Mouse (Mus musculus): ENCODE data around the gene Mknk1.
A peak's percentile ranks its signal among the peaks of the same experiment; 100 is the strongest.

The Mknk1 gene

DNA sequence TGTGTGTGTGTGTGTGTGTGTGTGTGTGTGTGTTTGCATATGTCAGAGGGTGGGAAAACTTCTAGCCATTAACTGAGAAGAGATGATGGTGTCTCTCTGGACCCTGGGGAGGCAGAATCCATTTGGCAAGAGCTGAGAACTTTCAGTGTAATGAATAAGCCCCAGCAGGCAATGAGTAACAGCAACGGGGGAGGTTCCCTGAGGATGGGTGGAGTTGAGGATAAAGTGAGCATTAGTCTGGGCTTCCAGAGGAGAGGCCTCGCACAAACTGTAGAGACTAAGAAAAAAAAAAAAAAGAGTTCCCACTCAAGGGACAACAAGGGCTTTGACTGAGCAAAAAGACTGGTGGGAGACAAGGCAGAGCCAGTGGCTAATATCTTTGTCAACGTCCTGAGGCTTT, 55.3 kb downstream of the Mknk1 start:
- DNase-seq (ENCODE audit: low spot score): no peak

DNA sequence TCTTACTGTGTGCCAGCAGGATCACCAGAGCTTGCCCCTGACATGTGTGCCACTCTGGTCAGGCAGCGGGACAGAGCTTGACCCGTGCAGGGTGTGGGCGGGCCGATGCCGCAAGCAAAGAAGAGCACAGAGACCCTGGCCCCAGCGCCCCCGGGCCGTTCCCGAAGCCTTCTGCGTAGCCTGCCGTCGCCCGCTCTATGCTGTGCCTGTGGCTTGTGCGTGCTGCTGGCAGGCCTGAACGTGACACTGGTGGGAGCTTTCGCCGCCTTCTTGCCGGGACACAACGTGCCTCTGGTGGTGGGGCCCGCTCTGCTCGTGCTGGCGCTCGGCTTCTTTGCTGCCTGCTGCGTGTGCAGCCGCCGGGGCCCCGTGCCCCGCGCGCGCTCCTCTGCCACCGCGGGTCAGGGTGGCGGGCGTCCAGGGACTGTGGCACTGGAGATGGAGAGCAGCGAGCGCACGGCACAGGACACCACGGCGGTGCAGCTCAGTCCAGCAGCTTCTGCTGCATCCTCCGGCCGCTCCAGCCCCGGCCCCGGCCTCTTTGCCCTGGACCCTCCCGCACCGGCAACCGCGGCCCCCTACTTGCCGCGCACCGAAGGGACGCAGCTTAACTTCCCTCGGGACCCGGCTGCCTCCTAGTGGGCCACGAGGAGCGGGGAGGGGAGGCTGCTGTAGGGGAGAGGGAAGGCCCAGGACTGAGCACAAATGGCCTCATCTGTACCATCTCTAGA, 59.1 kb downstream of the Mknk1 start:
- DNase-seq (ENCODE audit: low spot score): peak; percentile 65

DNA sequence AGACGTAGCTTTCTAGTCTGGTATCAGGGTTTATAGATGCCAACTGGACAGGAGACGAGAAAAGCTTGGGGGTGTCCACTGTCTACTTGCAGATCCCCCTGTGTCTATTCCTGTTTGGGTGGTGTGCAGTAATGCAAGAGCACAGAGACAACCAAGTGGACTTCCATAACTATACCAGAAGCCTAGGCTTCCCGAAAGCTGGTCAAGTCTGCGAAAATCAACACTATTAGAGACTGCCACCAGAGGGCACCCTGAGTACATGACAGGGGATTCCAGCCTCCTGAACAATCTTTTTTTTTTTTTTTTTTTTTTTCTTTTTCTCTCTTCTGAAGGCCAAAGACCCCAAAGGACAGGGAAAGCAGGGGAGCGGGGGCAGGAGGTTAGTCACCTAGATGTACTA, 63.8 kb downstream of the Mknk1 start:
- peak; percentile 92 for DNase-seq (ENCODE audit: low spot score)

DNA sequence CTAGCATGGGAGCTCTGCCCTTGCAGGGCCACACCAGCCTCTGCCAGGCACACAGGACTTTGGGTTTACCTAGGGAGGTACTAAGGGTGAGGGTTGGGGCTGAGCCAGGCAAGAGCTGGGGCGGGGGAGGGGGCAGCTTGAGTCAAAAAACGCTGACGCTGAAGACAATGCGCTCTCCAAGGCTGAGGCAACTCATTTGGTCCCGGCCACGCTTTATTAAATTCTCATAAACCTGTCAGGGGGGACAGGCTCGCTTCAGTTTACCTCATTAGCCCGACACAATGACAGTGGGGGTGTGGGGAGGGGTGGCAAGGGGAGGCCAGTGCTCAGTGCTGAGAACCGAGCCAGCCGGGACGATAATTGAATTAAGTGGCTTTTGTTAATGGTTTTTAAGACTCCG, 65.4 kb downstream of the Mknk1 start:
- peak; percentile 70 for DNase-seq (ENCODE audit: low spot score)

DNA sequence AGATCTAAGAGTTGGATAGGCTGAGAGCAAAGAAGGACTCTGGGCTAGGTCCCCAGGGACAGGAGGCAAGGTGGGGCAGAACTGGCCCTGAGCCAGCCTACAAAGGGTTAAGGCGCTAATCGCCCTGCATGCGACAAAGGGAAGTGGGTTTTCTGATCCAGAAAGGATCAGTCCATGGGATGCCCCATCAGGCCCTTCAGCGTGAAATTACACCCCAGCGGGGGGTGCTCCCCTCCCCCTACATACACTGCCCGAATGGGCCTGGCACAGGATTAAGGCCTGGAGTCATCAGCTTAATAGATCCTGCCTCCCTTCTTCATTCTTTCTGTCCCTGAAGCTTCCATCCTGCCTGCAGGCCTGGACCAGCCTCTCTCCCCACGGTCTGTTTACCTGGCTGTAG, 66.7 kb downstream of the Mknk1 start:
- DNase-seq (ENCODE audit: low spot score): peak; percentile 54

DNA sequence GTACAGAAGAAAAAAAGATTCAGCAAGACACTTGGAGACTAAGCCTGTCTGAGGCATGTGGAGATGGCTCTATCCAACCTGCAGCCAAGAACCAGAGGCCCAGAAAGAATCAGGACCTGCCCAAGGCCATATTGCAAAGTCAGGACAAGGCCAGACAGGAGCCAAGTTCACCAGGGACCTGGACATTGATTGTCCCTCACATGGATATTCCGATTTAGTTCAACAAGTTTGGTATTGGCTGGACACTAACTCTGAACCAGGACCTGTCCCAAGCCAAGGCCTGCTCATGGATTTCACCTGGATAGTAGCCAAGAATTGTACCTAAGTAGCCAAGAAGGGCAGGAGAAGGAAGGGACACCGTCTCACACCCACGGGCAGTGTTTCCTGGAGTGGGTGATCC, 67.8 kb downstream of the Mknk1 start:
- DNase-seq (ENCODE audit: low spot score): no peak

DNA sequence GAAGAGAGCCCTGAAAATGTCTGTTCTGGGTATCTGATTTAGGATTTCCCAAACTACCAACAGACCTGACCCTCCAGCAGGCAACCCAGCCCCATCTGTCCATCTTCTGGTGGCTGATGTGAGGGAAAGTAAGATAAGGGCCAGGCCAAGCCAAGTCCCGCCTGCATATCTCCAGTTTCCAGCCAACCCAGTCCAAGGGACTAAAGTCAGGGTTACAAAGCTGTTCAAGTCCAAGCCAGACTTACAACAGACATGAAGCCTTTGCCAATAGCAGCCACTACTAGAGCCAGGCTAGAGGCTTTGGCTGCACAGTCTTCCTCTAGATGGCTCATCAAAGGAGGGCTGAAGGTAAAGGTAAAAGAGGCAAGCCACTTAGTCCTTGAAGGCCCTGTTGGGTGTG, 69.0 kb downstream of the Mknk1 start:
- DNase-seq (ENCODE audit: low spot score): no peak

DNA sequence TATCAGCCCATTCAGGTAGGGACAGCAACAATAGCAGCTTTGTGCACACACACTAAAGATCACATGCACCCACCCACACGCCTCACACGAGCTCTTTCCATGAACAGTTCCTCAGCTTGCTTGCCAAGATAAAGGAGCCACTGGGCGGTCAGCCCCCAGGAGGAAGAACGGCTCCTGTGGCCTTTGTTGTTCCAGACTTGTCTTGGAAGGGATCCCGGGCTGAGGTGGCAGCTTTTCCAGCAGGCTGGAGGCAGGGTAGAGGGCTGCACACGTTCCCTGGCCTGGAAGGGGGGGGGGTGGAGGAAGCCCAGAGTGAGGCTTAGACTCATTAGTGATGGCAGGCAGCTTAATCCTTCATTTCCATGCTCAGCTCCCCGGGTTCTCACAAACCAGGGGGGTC, 69.6 kb downstream of the Mknk1 start:
- DNase-seq (ENCODE audit: low spot score): no peak

DNA sequence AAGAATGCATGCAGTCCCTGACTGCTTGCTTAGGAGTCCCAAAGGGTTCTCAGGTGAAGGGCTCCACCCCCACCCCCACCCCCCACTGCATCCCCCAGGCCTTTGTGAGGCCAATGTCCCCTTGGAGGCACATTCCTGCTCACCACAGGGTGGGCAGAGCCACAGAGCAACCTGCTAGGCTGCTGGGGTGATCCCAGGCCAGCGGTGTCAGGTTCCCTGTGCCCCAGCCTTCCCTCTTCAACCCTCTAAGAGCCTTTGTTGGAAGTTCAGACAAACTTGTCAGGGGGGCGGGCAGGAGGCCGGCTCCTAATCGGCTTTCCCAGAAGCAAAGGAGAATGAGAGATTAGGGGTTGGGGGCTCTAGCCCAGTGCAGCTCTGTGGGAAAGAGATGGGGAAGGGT, 72.6 kb downstream of the Mknk1 start:
- DNase-seq (ENCODE audit: low spot score): peak; percentile 59

DNA sequence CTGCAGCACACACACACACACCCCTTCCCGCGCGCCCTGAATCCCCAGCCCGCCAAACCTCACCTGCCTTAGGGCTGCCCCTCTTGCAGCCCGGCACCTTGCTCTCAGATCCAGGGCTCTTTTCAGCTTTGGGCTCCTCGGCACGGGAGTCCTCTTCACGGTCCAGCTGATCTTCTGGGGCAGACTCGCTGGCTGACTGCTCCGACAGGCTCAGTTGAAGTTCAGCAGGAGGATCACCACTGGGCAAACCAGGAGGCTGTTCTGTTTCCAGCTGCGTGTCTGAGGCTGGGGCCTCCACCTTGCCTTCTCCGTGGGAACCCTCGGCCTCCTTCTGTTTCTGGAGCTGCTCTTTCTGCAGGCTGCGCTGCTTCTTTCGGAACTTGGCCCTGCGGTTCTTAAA, 80.9 kb downstream of the Mknk1 start:
- no peak for DNase-seq (ENCODE audit: low spot score)

DNA sequence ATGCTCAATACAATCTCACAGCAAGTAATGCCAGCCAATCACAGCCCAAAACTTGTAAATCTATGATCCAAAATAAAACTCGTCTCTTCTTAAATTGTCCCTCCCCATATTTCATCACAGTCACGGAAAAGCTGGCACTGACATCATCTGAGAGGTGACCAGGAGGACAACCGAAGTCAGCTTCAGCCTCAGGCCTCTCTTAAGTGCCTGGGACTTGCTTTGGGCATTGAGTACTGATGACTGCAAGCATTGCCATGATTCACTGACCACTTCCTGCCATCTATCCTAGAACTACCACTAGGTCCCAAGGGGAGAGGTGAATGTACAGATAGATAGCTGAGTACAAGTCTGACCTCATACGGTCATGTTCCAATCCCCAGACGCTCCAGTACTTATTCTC, 83.7 kb downstream of the Mknk1 start:
- DNase-seq (ENCODE audit: low spot score): no peak

DNA sequence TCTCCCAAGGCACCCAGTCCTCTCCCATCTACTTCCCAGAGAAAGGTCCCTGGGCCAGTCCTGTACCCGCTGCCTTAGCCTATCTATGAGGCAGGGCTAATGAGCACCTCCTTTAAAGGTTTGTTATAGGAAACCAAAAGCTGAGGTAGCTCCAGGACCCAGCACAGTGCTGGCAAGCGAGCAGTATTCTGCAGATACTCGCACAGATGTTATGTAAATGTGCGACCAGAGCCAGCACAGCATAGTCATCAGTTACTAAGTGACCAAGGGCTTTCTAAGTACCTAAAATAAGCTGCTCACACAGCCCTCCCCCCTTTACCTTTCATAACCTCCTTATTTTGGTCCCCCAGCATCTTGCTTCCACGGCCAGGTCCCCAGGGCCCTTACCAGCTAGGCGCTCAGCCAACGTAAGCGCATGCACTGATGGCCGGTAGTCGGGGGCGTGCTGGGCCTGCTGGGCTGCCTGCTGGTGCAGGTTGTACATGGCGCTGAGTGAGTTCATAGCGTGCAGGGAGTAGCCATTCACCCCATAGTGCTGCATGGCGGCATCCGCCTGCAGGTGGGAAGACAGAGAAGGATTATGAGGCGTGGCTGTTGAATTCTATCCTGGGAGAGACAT, 84.4 kb downstream of the Mknk1 start:
- DNase-seq (ENCODE audit: low spot score): no peak

DNA sequence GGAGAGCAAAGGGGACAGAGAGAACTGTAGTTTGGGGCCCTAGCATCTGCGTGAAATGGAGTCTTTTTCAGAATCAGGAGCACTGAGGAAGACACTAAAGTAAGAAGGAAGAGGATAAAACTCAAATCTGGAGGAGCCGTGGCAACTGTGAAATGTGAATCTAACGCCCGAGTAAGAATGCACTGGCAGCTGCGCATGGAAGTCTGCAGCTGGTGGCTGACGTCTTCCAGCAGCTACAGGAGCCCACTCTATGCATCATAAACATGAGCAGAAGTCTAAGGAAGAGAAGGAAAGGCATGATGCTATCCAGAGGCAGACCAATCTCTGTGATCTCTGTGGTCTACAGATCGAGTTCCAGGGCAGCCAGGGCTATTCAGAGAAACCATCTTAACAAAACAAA, 88.6 kb downstream of the Mknk1 start:
- DNase-seq (ENCODE audit: low spot score): no peak
